Mouse (Mus musculus) gastrocnemius, postnatal 25 days (tissue): ENCODE measurements around the gene Smad6. TPM values are rescaled to one million over a fixed set of nuclear protein-coding genes. Genes with fewer than 3 reads are reported as not detected.

ENCODE experiments used
- DNase-seq: peaks from one replicate; pipeline ENCODE4 v3.0.0; 2022
- total RNA-seq, 2 experiments: library from RNA; stranded (reverse); gene quantifications; 1 replicate in 1 of 2; 2 replicates in 1 of 2; pipeline ENCODE4 v1.2.3; 2021

Gene Smad6
- total RNA-seq, 2 experiments from 2014 or later: 2.8 to 5.2 TPM

DNA sequence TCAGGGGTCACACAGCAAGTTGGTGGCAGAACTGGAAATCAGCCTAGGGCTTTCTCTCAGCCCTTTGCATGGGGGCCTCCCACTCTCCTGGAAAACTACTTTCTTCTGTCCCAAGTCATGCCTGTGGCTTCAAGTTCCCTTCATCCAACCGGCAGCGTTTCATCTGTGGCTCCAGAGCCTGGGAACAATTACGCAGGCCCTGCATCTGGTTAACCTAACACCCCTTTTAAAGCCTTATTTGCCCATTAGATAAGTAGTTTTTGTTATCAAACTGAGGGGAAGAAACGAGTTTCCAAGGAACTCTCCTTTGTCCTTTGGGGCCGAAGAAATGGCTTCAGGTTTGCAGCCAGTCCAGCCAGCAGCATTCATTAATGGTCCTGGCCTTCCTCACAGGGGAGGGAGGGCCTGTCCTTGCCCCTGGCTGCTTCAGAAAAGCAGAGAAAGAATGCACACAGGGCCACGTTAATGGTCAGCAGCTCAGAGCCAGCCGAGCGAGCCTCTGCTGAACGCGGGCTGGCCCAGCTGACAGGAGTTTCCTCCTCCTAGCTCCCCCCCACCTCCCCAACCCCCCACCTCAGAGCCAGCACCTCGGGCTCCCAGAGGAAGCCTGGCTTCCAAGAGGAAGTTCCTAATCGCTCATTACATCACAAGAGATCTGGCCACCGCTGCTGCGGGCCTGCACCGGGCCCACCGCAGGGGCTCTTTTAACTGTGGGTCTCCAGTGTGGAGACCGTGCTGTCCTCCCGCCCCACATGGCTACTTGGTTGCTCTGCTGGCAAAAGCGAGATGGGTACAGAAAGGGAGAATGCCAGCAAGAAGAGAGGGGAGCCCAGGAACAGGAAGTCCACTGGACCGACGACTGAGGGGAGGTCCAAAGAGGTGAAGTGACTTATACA is 61.7 kb downstream of the Smad6 start:
- DNase-seq: peak; percentile 36

DNA sequence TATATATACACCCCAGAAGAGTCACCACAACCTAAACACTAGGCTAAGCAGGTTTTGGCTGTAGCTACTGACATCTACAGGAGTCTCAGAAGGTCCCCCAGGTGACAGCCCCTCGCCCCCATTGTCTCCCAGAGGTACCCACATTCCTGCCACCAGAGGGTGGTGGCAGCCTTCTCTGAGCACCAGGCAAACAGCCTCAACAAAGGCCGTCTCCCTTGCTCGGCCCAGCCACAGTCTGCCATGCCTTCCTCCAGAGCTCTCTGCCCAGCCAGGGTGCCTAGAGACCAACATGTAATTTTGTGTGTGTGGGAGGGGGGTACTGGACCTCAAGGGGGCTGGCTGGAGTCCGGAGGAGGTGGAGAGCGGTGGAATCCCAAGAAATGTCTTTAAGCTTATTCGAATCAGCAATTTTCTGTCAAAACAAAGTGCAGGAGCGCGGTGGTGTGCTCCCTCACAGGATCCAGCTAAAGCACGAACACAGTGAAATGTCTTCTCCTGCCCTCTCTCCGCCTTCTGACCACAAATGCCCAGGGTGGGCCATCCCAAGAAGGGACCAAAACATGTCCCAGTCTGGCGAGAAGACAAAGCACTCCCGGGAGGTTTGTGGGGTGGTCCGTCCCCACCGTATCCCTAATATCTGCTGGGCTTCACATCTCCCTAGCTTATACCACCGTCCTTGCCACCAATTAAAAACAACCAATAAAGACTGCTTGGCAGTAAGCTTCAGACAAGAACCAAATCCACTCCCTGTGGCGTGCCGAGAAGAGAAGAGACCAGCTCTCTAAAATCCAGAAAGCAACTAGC is 62.5 kb downstream of the Smad6 start:
- DNase-seq: peak; percentile 49

DNA sequence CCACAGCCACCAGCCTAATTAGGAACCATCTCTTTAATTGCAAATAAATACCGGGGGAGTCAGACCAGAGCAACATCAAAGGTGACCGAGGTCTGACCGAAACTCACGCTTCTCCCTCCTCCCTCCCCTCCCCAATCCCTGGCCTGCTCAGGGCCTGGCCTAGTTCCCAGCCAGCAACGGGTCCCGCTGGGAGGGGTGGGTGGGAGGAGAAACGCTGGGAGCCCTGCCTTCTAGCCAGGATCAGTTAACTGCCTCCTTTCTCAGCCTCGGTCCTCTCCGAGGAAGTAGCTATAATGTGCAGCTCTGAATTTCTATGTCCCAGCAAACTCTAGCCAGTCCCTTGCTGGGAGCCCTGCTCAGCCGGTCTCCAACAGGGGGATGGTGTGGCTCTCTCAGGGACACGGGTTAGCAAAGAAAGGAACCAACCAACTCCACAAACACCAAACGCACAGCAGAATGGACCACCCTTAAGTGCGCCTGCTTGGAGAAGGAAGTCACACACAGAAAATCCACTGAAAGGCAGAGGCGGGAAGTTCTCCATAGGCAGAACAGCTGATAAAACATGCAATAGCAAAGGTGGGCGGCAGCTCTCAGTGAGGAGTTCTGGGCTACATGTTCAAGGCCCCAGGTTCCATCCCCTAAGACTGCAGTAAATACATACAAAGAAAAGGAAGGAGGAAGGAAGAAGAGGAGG is 63.4 kb downstream of the Smad6 start:
- DNase-seq: peak; percentile 61

DNA sequence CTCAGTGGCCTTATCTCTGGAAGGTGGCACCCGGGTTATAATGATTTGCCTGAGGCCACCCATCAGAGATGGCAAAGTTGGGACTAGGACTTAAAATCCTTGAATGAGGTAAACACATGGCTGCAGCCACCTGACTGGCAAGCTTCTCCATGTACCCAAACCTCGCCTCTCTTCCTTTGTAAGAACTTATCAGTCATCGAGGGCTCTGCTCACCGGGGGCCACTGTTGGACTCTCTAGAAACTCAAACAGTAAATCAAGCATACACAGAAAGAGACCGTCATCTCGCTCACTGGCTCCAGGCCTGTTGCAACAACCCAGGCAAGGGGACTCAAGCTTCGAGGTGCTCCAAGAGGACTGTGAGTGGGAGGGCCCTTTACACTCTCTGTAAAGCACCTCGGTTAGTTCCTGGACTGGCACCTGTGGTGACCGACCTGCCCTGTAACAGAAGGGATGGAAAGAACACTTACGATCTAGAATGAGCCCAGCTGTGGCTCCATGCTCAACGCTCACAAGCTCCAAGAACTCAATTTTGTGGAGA is 64.1 kb downstream of the Smad6 start:
- no peak for DNase-seq

DNA sequence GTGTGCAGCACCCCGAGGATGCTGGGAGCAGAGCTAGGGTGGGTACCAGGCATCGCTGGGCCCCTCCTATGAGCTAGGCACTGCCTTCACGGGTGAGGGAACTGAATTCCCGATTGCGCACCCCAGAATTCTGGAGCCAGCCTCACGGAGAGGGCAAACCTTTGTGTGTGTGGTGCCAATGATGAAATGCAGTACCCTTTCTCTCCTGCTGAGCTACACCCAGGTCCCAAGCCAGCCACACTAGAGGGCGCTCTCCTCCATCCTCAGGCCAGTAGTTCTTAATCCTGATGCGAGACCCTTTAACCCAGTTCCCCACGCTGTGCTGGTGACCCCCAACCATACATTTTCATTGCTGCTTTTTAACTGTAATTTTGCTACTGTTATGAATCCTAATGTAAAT is 65.8 kb downstream of the Smad6 start:
- peak; percentile 50 for DNase-seq

DNA sequence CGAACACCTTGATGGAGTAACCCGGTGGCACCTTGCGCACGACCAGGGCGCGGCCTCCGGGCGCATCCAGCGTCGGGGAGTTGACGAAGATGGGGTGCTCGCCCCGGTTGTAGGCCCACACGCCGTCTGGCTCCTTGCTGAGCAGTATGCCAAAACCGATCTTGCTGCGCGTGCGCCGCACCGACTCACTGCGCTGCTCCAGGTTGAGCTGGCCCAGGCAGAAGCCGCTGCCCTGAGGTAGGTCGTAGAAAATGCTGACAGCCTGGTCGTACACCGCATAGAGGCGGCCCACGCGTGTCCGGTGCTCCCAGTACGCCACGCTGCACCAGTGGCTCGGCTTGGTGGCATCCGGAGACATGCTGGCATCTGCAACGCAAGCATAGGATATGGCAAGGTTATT is 68.2 kb downstream of the Smad6 start:
- no peak for DNase-seq

DNA sequence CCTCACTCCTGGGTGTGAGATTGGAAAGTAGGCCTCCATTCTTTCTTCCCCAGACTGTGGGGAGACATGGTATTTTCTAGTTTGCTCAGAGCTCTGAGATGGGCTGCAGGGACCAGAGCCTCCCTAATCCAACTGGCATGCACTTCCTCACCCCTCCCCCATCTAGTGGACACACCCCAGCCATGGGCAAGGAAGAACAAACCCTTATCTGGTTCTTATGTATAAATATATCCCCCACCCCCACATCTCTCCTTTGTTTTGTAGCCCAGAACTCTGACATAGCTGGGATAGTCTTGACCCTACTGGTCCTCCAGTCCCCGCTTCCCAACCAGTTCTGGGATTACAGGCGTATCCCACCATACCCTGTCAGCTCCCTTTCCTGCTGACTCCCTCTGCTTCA is 69.3 kb downstream of the Smad6 start:
- no peak for DNase-seq

DNA sequence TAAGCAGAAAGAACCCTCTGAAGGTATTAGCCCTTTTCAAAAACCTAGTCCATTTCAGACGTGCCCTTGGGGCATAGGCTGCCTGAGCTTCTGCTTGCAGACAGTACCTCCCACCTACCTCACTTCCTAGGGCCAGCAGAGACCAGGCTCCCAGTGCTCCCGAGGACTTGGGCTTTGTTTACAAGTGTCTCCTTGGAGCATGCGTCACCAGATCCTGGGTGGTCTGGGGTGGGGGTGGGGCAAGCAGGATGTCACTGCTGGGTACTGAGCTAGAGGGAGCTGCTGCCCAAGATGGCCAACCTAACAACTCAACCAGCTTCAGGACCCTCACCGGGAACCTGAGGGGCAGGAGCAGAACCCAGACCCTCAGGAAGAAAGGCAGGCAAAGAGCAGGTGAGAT is 71.5 kb downstream of the Smad6 start:
- no peak for DNase-seq

DNA sequence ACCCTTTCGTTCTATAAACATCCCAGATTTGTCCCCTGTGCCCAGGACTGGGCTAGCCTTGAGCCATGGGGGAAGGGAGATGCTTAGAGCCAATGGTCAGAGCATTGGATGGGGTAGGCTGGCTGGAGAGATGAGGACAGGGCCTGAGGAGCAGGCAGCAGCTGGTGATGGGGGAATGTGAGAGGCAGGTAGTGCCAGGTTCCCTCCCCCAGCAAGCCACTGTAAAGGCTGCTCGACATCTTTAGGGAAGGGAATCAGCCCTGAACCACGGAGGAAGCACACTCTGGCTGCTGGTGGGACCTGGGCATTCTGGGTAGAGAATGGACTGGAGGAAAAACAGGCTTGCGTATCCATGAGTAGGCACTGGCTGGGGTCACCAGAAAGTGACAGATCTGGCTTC is 72.5 kb downstream of the Smad6 start:
- no peak for DNase-seq

DNA sequence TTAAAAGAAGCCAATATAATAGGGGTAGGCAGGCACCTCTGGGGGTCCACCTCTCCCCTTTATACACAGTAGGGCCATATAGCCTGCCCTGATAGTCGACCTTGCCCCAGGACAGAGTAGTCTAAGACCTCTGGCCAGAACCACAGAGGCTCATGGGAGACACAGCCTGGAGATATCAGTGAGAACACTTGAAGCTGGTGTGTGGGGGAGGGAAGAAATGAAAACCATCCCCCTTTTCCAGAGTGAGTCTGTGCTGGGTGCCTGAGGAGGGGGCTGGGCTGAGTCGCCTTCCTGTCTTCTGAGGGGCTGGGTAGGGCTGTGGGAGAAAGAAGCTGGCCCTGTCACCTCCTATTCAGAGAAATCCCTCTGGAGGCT is 79.3 kb downstream of the Smad6 start:
- no peak for DNase-seq

DNA sequence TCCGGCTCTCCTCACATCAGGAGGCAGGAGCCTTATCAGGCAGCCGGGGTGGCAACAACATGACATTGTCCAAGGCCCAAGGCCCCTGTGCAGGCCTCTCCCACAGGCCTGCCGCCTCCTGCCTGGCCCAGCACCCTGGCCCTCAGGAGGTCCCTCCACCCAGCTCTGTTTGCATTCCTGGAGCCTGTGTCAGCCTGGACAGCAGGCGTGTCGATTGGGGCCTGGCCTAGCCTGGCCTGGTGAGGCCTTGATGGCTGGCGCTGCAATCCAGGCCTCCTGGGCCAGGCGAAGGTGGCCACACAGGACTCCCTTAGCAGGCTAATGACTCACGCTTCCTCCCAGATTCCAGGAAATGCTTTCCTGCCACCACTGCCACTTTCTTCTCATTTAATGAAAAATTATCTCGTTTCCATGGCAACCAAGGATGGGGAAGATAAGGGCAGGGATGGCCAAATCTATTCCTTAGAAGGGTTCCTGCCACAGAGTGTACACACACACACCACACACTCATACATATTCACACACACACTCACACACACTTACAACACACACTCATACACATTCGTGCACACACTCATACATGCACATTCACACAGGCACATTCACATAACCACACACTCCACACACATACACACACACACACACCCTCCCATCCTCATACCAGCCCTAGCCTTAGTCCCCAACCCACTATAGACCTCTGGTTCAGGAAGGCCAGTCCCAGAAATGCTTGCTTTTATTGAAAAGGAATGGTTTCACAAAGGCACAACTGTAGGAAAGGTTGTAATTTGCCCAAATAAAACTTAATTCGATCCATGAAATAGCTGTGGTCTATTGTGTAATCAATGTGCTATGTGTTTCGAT is 79.9 kb downstream of the Smad6 start:
- DNase-seq: peak; percentile 67

DNA sequence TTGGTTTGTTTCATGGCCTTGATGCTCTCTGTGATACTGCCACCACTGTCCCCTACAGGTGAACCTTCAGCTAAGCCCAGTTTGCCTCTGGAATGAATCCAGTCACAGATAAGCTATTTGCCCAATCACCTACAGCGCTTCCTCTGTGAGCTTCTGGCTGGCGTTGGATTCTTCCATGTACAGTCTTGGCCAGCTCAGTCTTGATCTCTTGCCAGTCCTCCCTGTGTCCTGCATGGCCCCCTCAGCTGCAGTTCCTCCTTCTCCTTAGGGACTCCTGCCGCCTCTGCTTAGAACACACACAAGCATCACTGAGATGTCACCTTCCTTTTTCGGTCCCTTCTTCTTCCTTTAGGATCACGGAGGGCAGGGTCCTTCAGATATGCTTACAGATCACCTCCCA is 85.6 kb downstream of the Smad6 start:
- DNase-seq: no peak

DNA sequence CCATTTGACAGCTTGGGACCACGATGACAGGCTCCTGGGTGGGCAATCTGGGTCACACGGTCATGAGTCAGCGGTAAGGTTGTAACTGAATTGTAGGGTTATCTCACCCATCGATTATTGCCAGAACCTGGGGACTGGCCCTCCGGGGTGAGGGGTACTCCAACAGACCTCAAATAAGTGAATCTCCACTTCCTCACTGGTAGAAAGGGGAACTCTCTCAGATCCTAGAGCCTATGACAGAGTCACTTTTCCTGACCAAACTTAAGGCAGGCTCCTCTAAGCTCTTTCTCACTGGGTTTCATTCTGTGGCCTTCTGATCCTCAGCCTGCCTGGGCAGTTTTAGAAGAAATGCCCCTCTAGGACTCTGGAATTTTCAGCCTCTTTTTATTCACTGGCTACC is 88.8 kb downstream of the Smad6 start:
- DNase-seq: no peak

DNA sequence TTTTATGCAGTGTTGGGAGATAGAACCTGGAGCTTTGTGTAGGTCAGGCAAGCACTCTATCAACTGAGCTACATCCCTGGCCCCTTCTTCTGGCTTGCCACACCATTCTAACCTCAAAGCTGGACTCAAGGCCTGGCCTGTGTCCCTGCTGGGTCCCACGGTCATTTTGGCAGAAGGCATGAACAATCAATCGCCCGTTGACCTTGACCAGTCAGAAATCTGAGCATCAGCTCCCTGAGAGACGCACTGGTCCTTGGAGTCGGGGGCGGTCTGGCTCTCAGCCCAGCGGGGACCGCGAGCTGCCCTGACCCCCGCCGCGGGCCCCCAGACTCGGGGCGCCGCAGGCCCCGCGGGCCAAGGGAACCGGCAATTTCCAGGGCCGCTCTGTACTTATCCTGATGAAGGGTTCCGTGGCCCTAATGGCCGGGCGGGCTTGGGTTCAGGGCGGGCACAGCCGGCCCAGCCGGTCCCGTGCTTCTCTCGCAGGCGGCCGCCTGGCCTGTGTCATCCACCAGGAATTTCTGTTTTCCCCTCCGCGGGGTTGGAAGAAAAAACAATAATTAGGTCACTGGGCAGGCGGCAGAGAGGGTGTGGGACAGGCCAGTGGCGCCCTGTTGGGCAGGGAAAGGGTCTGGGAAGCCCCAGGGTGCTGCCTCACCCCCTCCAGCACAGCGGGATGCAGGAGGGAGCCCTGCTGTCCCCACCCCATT is 94.4 kb downstream of the Smad6 start:
- DNase-seq: peak; percentile 62

DNA sequence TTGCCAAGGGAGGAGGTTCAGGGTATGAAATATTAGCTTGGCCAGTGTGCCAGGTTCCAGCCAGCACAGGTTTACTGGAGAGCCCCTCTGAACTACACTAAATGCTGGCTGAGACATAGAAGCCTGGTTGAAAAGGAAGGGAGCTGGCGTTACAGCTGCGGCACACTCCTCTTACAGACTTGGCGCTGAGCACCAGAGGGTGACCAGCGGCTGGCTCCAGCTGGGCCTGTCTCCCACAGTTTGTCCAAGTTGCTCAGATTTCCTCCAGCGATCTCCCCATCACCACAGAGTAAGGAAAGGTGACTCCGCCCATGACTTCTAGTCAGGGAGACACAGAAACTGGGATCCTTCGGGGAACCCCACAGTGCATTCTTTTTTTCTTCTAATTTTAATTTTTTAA is 95.5 kb downstream of the Smad6 start:
- peak; percentile 60 for DNase-seq

DNA sequence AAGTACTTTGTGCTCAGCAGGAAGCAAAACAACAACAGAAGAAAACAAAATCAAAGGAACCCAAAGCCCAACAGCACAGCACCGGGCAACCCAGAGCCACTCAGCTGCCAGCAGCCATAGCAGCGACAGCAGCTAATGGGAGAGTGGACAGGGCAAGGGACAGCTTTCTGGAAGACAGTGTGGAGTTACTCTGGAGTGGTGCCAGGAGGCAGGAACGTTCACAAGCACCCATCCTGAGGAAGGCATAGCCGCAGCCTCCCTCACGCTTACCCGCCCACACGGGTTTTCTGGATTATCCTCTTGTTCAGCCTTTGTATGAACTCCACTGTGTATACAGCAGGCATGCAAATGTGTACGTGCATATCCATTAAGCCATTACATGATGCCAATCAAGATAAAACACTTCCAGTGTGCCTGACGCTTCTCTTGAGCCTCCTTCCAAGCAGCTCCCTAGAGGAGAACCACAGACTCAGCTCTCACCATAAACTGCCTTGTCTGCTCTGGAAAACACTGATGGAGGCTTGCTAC is 98.6 kb downstream of the Smad6 start:
- DNase-seq: no peak

DNA sequence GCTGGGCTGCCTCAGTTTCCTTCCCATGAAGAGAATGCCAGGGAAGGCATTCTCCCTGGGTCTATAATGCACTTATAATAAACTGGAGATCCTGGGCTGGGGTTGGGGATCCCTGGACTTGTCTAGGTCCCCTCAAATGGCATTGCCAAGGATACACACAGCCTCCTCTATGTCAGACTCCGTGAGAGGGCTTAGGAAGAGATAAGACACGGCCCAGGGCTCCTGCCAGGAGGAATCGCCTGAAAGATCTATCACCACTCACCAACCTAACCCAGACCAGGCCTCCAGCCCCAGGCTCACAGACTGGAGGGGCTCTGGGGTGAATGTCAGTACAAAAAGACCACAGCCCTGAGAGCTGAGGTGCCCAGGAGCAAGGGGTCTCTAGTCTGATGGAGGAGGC is 102.2 kb downstream of the Smad6 start:
- DNase-seq: no peak

DNA sequence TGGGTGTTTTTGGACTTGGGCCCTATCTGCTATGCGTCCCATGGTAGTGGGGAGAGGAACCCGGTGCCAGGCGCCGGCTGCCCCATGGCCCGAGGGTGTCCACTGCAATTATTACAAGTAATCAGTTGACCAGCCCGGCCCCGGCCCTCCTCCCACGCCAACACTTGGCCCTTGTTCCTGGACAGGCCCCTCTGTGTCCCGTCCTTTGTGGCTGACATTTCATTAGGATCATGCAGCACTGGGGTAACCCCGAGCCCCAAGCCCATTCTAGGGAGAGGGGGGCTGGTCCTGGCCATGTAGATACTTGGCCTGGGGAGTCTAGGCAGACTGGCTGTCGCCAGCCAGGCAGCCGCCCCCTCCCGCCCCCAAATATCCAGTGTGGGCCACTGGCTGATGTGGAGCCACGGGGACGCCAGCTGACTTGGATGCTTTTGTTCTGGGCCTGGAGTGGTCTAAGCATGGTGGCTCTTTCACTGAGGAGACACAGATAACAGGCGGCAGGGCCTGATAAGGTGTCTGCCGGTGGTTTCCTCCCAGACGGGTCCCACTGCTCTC is 102.8 kb downstream of the Smad6 start:
- no peak for DNase-seq

DNA sequence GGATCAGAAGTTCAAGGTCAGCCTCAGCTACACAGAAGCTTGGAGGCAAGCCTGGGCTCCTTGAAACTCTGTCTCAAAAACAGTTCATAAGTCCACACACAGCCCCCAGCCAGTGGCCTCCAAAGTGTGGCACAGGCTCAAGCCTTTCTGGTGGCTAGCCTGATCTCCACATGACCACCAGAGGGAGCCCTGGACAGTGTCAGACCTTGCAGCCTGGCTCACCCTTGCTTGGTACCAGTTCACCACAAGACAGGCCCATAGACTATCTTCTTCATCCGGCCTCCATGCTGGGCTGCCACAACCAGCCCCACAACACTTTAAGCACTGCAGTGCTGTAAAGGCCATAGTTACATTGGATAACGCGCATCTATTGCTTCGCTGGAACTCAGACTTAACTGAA is 103.6 kb downstream of the Smad6 start:
- peak; percentile 63 for DNase-seq

DNA sequence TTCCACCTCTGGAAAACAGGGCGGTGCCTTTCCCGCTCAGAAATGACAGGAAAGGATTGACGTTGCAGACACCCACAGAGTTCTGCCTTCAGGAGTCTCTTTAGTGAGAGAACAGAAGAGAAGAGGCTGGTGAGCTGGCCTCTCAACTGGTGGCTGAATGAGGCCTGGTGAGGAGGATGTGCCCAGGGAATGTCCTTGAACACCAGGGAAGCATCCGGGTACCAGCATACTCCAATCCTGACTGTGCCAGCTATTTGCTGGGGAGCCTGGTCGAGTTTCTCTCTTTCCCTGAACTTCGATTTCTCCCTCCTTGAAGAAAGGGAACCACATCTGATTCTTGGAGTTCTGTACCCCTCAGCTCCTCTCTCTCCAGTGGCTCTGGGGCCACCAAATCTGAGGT is 105.4 kb downstream of the Smad6 start:
- no peak for DNase-seq
